Mouse (Mus musculus) heart, embryonic 14.5 days (tissue): Measurements from ENCODE around the gene Gm813. TPM values are rescaled to one million over a fixed set of nuclear protein-coding genes. Genes with fewer than 3 reads are reported as not detected.

Experiments used
- ATAC-seq: fragments of 200-750 bp; cut with Nextera tagmentation; 2 replicates; pipeline ENCODE4 v1.8.0; 2017; ENCODE audit warnings: low read depth, moderate TSS enrichment; ENCODE audit not compliant: insufficient number of reproducible peaks, insufficient read depth, low FRiP score
- H3K27ac ChIP-seq, 2 experiments: fragments of 200-500 bp in 1 of 2; fragments of 300-500 bp in 1 of 2; sonication (generic) in 1 of 2; replicated peaks in 1 of 2; 2 replicates each; pipeline ENCODE4 v1.5.1; 2012 to 2014; ENCODE audit warnings: low read depth in 2 of 2, low read length in 2 of 2, control low read depth in 1 of 2, mild to moderate bottlenecking in 1 of 2, mixed read lengths in 1 of 2; ENCODE audit not compliant: control insufficient read depth in 1 of 2, insufficient read depth in 1 of 2
- H3K27me3 ChIP-seq: fragments of 300-500 bp; sonication (generic); 2 replicates; pipeline ENCODE4 v1.6.1; 2014; ENCODE audit warnings: mild to moderate bottlenecking, low read length, control low read depth; ENCODE audit not compliant: control insufficient read depth, insufficient read depth
- H3K36me3 ChIP-seq: fragments of 300-500 bp; sonication (generic); 2 replicates; pipeline ENCODE4 v1.6.1; 2014; ENCODE audit warnings: mild to moderate bottlenecking, control low read depth, low read length, mixed read lengths; ENCODE audit not compliant: control insufficient read depth, insufficient read depth
- H3K4me1 ChIP-seq, 2 experiments: fragments of 200-500 bp in 1 of 2; fragments of 300-500 bp in 1 of 2; sonication (generic) in 1 of 2; 2 replicates each; pipeline ENCODE4 v1.6.1; 2012 to 2014; ENCODE audit warnings: low read length in 2 of 2, control low read depth in 1 of 2, mixed read lengths in 1 of 2; ENCODE audit not compliant: control insufficient read depth in 2 of 2, insufficient read depth in 2 of 2
- H3K4me2 ChIP-seq: fragments of 300-500 bp; sonication (generic); 2 replicates; pipeline ENCODE4 v1.6.1; 2014; ENCODE audit warnings: mild to moderate bottlenecking, low read length
- H3K4me3 ChIP-seq, 2 experiments: fragments of 200-500 bp in 1 of 2; fragments of 300-500 bp in 1 of 2; sonication (generic) in 1 of 2; 2 replicates each; pipeline ENCODE4 v1.5.1; 2012 to 2014; ENCODE audit warnings: low read length in 2 of 2, mild to moderate bottlenecking in 2 of 2, control low read depth in 1 of 2, low read depth in 1 of 2, moderate library complexity in 1 of 2; ENCODE audit not compliant: control insufficient read depth in 1 of 2, insufficient read depth in 1 of 2
- H3K9ac ChIP-seq: fragments of 300-500 bp; sonication (generic); 2 replicates; pipeline ENCODE4 v1.6.1; 2014; ENCODE audit warnings: mild to moderate bottlenecking, low read length
- H3K9me3 ChIP-seq: fragments of 300-500 bp; sonication (generic); 2 replicates; pipeline ENCODE4 v1.6.1; 2016; ENCODE audit warnings: low read length, control low read depth; ENCODE audit not compliant: control insufficient read depth
- WGBS: fragments of 180-500 bp; shearing (Covaris S2); extraction: QIAGEN DNeasy Blood & Tissue Kit; methylation state at CpG from one replicate; pipeline ENCODE4 v1.1.7; 2014; 5-methylcytosine and 5-hydroxymethylcytosine counted together
- polyA plus RNA-seq: library from polyadenylated mRNA; unstranded; fragments of >200 nt; fragmentation: Nextera tagmentation; extraction: Ambion mirVana; gene quantifications from 2 replicates; pipeline ENCODE4 v1.2.1, GENCODE M21; 2014

Gene Gm813
- polyA plus RNA-seq, 1 experiment from 2014 or later = not detected

DNA sequence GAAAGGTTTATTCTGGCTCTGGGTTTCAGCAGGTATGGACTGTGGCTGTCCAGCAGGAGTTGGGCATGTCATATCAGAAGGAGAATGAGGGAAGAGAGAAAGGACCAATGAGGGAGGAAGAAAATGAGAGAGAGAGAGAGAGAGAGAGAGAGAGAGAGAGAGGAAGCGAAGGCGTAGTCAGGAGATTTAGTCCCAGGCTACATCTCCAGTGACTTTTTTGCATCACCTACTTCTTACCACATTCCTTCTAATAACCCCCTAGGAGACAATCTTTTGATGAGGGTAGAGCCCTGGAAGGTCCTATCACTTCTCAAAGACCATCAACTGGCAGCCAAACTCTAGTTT lies 11.5 kb upstream of the Gm813 start:
- H3K27ac ChIP-seq = no peak overlapping the region
- ATAC-seq = no peak
- no peaks in the 10 kb centered on the region for H3K9me3 ChIP-seq
- H3K9ac ChIP-seq = no peak overlapping the region
- H3K27me3 ChIP-seq = no peaks in the 10 kb centered on the region
- no peak overlapping the region for H3K4me3 ChIP-seq
- no peaks in the 10 kb centered on the region for H3K4me1 ChIP-seq
- H3K36me3 ChIP-seq = no peaks in the 10 kb centered on the region
- no peak overlapping the region for H3K4me2 ChIP-seq
- 91% methylated on average over 2 of the region's 2 CpGs for WGBS

GRCm38 (mm10) chr16:58627597-58628335 lies 11.0 kb upstream of the Gm813 start:
- Histone ChIP-seq H3K9ac (no peak overlapping the region), H3K9me3 (no peaks in the 10 kb centered on the region), H3K4me1 (no peaks in the 10 kb centered on the region), H3K27ac (no peak overlapping the region), H3K36me3 (no peaks in the 10 kb centered on the region), H3K4me2 (no peak overlapping the region), H3K27me3 (no peaks in the 10 kb centered on the region), H3K4me3 (no peak overlapping the region)
- 87% methylated on average over 4 of the region's 4 CpGs for WGBS
- ATAC-seq = no peak

DNA sequence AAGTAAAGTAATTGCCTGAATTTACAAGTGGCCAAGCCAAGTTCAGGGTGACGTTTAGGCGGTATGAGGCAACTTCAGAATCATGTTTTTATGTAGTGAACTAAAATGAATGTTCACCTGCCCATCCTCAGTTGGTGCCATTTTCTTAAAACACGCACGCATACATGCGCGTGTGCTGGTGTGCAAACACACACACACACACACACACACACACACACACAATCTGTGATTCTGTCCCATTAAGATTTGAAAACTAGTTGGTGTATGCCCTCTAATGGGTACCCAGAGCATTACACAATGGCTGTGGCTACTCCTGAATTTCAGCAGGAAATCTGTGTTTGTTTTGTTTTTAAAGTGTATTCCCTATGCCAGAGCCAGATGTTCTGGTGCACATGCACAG lies 7.2 kb upstream of the Gm813 start:
- ATAC-seq = no peak

GRCm38 (mm10) chr16:58623114-58623513 lies 6.3 kb upstream of the Gm813 start:
- 56% methylated on average over 4 of the region's 4 CpGs for WGBS
- ATAC-seq = no peak
- Histone ChIP-seq H3K9me3 (no peaks in the 10 kb centered on the region), H3K4me3 (no peak overlapping the region), H3K27ac (no peak overlapping the region), H3K4me1 (no peaks in the 10 kb centered on the region), H3K36me3 (no peaks in the 10 kb centered on the region), H3K4me2 (no peak overlapping the region), H3K27me3 (no peaks in the 10 kb centered on the region), H3K9ac (no peak overlapping the region)

More for the DNA sequence above, 7.2 kb upstream of the Gm813 start:
- Histone ChIP-seq H3K4me3 (no peak overlapping the region), H3K36me3 (no peaks in the 10 kb centered on the region), H3K9me3 (no peaks in the 10 kb centered on the region), H3K27me3 (no peaks in the 10 kb centered on the region), H3K4me2 (no peak overlapping the region), H3K27ac (no peak overlapping the region), H3K4me1 (no peaks in the 10 kb centered on the region), H3K9ac (no peak overlapping the region)
- 78% methylated on average over 6 of the region's 6 CpGs for WGBS

GRCm38 (mm10) chr16:58622377-58622776 lies 5.6 kb upstream of the Gm813 start:
- no peaks in the 10 kb centered on the region for H3K4me1 ChIP-seq
- no peak for ATAC-seq
- H3K36me3 ChIP-seq = no peaks in the 10 kb centered on the region
- no peak overlapping the region for H3K4me2 ChIP-seq
- no peak overlapping the region for H3K9ac ChIP-seq
- H3K9me3 ChIP-seq = no peaks in the 10 kb centered on the region
- H3K27ac ChIP-seq = no peak overlapping the region
- WGBS = 67% methylated on average over 3 of the region's 3 CpGs
- no peaks in the 10 kb centered on the region for H3K27me3 ChIP-seq
- no peak overlapping the region for H3K4me3 ChIP-seq

DNA sequence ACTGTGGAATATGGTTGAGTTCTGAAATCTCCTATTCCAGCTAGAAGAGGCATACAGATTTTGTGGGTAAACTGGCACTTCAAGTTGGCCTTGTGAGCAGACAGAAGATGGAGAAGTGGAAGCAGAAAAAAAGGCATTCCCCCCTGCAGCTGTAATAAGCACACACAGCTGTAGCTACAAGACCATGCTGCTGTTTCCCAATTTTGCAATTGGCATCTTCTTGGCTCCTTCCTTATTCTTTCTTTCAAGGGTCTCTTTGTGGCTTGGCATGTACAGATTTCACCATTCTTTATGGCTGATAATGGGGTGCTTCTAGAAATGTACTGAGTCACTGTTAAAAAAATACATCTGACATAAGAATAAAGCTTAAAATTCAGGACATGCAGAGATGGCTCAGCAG lies 568 bp upstream of the Gm813 start:
- H3K36me3 ChIP-seq = no peaks in the 10 kb centered on the region
- no peaks in the 10 kb centered on the region for H3K27me3 ChIP-seq
- H3K9ac ChIP-seq = no peak overlapping the region
- no peak overlapping the region for H3K4me3 ChIP-seq
- no peak overlapping the region for H3K27ac ChIP-seq
- no peaks in the 10 kb centered on the region for H3K9me3 ChIP-seq
- no peaks in the 10 kb centered on the region for H3K4me1 ChIP-seq
- H3K4me2 ChIP-seq = no peak overlapping the region
- no peak for ATAC-seq

DNA sequence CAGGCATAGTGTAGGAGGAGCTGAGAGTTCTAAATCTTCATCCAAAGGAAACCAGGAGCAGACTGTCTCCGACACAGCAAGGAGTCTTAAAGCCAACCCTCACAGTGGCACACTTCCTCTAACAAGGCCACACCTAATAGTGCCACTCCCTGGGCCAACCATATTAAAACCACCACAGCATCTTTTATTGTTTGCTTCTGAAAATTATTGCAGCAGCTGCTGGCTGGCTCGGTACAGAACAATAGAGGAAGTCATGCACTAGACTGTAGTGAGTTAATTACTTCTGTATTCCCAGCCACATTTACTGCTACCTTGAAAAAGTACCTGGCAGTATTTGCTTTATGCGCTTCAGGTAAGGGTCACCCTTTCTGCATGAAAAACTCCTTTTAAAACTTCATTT lies 3.8 kb downstream of the Gm813 start:
- no peaks in the 10 kb centered on the region for H3K27me3 ChIP-seq
- H3K4me3 ChIP-seq = no peak overlapping the region
- 83% methylated on average over 3 of the region's 3 CpGs for WGBS
- no peak overlapping the region for H3K4me2 ChIP-seq
- no peaks in the 10 kb centered on the region for H3K36me3 ChIP-seq
- ATAC-seq = no peak
- no peak overlapping the region for H3K9ac ChIP-seq
- no peaks in the 10 kb centered on the region for H3K9me3 ChIP-seq
- no peaks in the 10 kb centered on the region for H3K4me1 ChIP-seq
- H3K27ac ChIP-seq = no peak overlapping the region

- no peak overlapping the region for H3K27ac ChIP-seq
- H3K27me3 ChIP-seq = no peaks in the 10 kb centered on the region
- no peak for ATAC-seq
- no peak overlapping the region for H3K4me3 ChIP-seq
- H3K9me3 ChIP-seq = no peaks in the 10 kb centered on the region
- H3K4me1 ChIP-seq = no peaks in the 10 kb centered on the region; a peak in 2 of 4 replicates
- no peak overlapping the region for H3K9ac ChIP-seq
- H3K36me3 ChIP-seq = no peaks in the 10 kb centered on the region
- no peak overlapping the region for H3K4me2 ChIP-seq
- WGBS = 74% methylated on average over 5 of the region's 5 CpGs
Measured at GRCm38 (mm10) chr16:58607101-58607500, 9.7 kb downstream of the Gm813 start.
